9 mouse cellular contexts compared by ENCODE assay signal in genomic region chr7:30492765-30493164, GRCm38 (mm10). TPM values are rescaled to one million over a fixed set of nuclear protein-coding genes. Genes with fewer than 3 reads are reported as not detected.
DNase-seq lines count a peak whose midpoint lies in the region; ATAC-seq and TF ChIP-seq lines count a peak whose summit lies in the region.
"Had no signal": no experiment of that assay in that cellular context is flagged by ENCODE, and none has a peak within 500 bp of the region (broad histone marks: within the 10 kb centered on the region; RNA-seq: fewer than 3 reads in every experiment).

No protein-coding gene starts in this region.

- no peak overlapping the region for H3K4me3 ChIP-seq in E14TG2a.4 (replicated peaks; ENCODE audit: low read length)
- H3K4me3 ChIP-seq in liver, embryonic 15.5 days (replicated peaks), result no peak overlapping the region

- WGBS in liver, embryonic 15.5 days (ENCODE audit: insufficient replicate concordance), result 17% methylated on average over 4 of the region's 4 CpGs

- DNase-seq in 3134 (ENCODE audit: extremely low read depth, insufficient read length, low spot score), result peak; percentile 22
- peak; percentile 72 for DNase-seq in c-Kit-positive CD71-negative TER-119-negative erythroid progenitor cells, embryonic 14.5 days (ENCODE audit: low read depth)
- peak; percentile 57 to 80 for DNase-seq in frontal cortex, postnatal 36 days (ENCODE audit: low spot score in 2 of 2)
- peak; percentile 88 to 94 for DNase-seq in kidney, postnatal 25 days
- peak; percentile 73 to 78 for DNase-seq in right cerebral cortex, adult 2 months (ENCODE audit: low spot score in 2 of 2)
- peak; percentile 48 to 76 for DNase-seq in urinary bladder, postnatal 36 days (ENCODE audit: low spot score in 2 of 2)

- 0 out of 2 replicates have a peak overlapping the region, but pooled peaks have one; percentile 4 for H3K27ac ChIP-seq in liver, embryonic 15.5 days (replicated peaks)

- H3K4me2 ChIP-seq in liver, embryonic 15.5 days, result no peak overlapping the region

- peaks cover 41% of the 10 kb centered on the region for H3K4me1 ChIP-seq in E14TG2a.4 (replicated peaks; ENCODE audit: low read depth, low read length)
- 0 out of 2 replicates have a peak, but pooled peaks cover 3% of the 10 kb centered on the region for H3K4me1 ChIP-seq in liver, embryonic 15.5 days (replicated peaks)

- TF ChIP-seq CTCF in E14TG2a.4 (conservative IDR thresholded peaks at IDR 0.05; ENCODE audit: low read length), result peak; percentile 95

- ATAC-seq in liver, embryonic 15.5 days (ENCODE audit: insufficient read depth), result no peak

- H3K9me3 ChIP-seq in E14TG2a.4 (ENCODE audit: low read length), result peaks cover 8% of the 10 kb centered on the region
- no peaks in the 10 kb centered on the region for H3K9me3 ChIP-seq in liver, embryonic 15.5 days (replicated peaks)

- peaks cover 12% of the 10 kb centered on the region for H3K36me3 ChIP-seq in E14TG2a.4 (ENCODE audit: insufficient read depth, low read length)
- no peaks in the 10 kb centered on the region for H3K36me3 ChIP-seq in liver, embryonic 15.5 days (replicated peaks)

- peaks cover 8% of the 10 kb centered on the region; the same call in 1 of the 2 replicates for H3K27me3 ChIP-seq in E14TG2a.4 (ENCODE audit: insufficient read depth, low read length)
- H3K27me3 ChIP-seq in liver, embryonic 15.5 days, result peaks cover 4% of the 10 kb centered on the region; the same call in 1 of the 2 replicates

- no peak overlapping the region for H3K9ac ChIP-seq in liver, embryonic 15.5 days

RNA-seq across cellular contexts. Expression of gene Prodh2, which starts 0.7 kb away (rescaled TPM):
- 57.8 and 78.4 TPM in 2 replicates for polyA plus RNA-seq in liver, embryonic 15.5 days (2015; fragmentation: Nextera tagmentation; extraction: Ambion mirVana)

RNA-seq across cellular contexts. Expression of gene Nphs1, which starts 34.6 kb away (rescaled TPM):
- polyA plus RNA-seq in liver, embryonic 15.5 days (2015; fragmentation: Nextera tagmentation; extraction: Ambion mirVana), result 0.10 TPM in 1 of 2 replicates, not detected in the other
- polyA plus RNA-seq: heart, embryonic 16.5 days had no signal

RNA-seq across cellular contexts. Expression of gene Kirrel2, which starts 35.3 kb away (rescaled TPM):
- polyA plus RNA-seq in liver, embryonic 15.5 days (2015; fragmentation: Nextera tagmentation; extraction: Ambion mirVana), result 0.03 and 0.37 TPM in 2 replicates

RNA-seq across cellular contexts. Expression of gene Arhgap33, which starts 42.1 kb away (rescaled TPM):
- polyA plus RNA-seq in liver, embryonic 15.5 days (2015; fragmentation: Nextera tagmentation; extraction: Ambion mirVana), result 2.6 and 3.0 TPM in 2 replicates

RNA-seq across cellular contexts. Expression of gene Aplp1, which starts 47.4 kb away (rescaled TPM):
- 5.3 and 6.2 TPM in 2 replicates for polyA plus RNA-seq in liver, embryonic 15.5 days (2015; fragmentation: Nextera tagmentation; extraction: Ambion mirVana)

Comparison
In these comparisons a context has a peak if more than half of its experiments do, and no peak if none do; other contexts are left out.
1. DNase-seq: peak in every context shown above with its lines; median percentile 91 in kidney, postnatal 25 days; 76 in right cerebral cortex, adult 2 months; 72 in c-Kit-positive CD71-negative TER-119-negative erythroid progenitor cells, embryonic 14.5 days; 68 in frontal cortex, postnatal 36 days; 62 in urinary bladder, postnatal 36 days; 22 in 3134.